Mouse (Mus musculus): ENCODE results near the gene Nck2.

The Nck2 gene

GRCm38 (mm10) chr1:43589910-43590309 lies 145.5 kb downstream of the Nck2 start:
- DNase-seq = no peak

GRCm38 (mm10) chr1:43590727-43591126 lies 146.3 kb downstream of the Nck2 start:
- DNase-seq = no peak

- DNase-seq = no peak
Measured at GRCm38 (mm10) chr1:43593069-43593468, 148.7 kb downstream of the Nck2 start.

GRCm38 (mm10) chr1:43594738-43595137 lies 150.4 kb downstream of the Nck2 start:
- no peak for DNase-seq

- no peak for DNase-seq
Measured at GRCm38 (mm10) chr1:43597731-43598130, 153.4 kb downstream of the Nck2 start.

- DNase-seq = no peak
Measured at GRCm38 (mm10) chr1:43599483-43599882, 155.1 kb downstream of the Nck2 start.

GRCm38 (mm10) chr1:43601054-43601453 lies 156.7 kb downstream of the Nck2 start:
- DNase-seq = no peak

- no peak for DNase-seq
Measured at GRCm38 (mm10) chr1:43615948-43616347, 171.6 kb downstream of the Nck2 start.

All from kidney, postnatal 14 days (tissue).